Mouse (Mus musculus) kidney, adult 2 months (tissue): Measurements from ENCODE around the gene Rnf41. TPM values are rescaled to one million over a fixed set of nuclear protein-coding genes. Genes with fewer than 3 reads are reported as not detected.

Source experiments
- DNase-seq: peaks from one replicate; pipeline ENCODE4 v3.0.0; 2021
- H3K27ac ChIP-seq: fragments of 200-500 bp; 2 replicates; pipeline ENCODE4 v1.5.1; 2012; ENCODE audit warnings: low read depth, low read length, control low read depth, inconsistent platforms; ENCODE audit not compliant: insufficient read depth
- H3K27me3 ChIP-seq: fragments of 200-500 bp; replicated peaks from 2 replicates; pipeline ENCODE4 v1.6.1; 2012; ENCODE audit warnings: mild to moderate bottlenecking, moderate library complexity, low read length, inconsistent platforms; ENCODE audit not compliant: control insufficient read depth, insufficient read depth
- H3K36me3 ChIP-seq: fragments of 200-500 bp; 2 replicates; pipeline ENCODE4 v1.6.1; 2012; ENCODE audit warnings: mild to moderate bottlenecking, moderate library complexity, low read length, inconsistent platforms; ENCODE audit not compliant: control insufficient read depth, insufficient read depth
- H3K4me1 ChIP-seq: fragments of 200-500 bp; 2 replicates; pipeline ENCODE4 v1.6.1; 2011; ENCODE audit warnings: low read length; ENCODE audit not compliant: control insufficient read depth, insufficient read depth
- H3K4me3 ChIP-seq: fragments of 200-500 bp; 2 replicates; pipeline ENCODE4 v1.5.1; 2011; ENCODE audit warnings: mild to moderate bottlenecking, low read depth, low read length, control low read depth; ENCODE audit not compliant: insufficient read depth
- CTCF ChIP-seq: fragments of 200-500 bp; conservative IDR thresholded peaks from 2 replicates; pipeline ENCODE4 v1.5.1; 2011; ENCODE audit warnings: low read depth, mild to moderate bottlenecking, control low read depth, low read length, moderate library complexity, mixed read lengths; ENCODE audit not compliant: insufficient read depth, insufficient read length
- POLR2A ChIP-seq: fragments of 200-500 bp; IDR thresholded peaks from one replicate; pipeline ENCODE4 v1.6.1; 2011; ENCODE audit warnings: low read depth, low read length, control low read depth
- WGBS: fragments of 180-500 bp; shearing (Covaris S2); methylation state at CpG from one replicate; pipeline ENCODE4 v1.1.7; 2018; 5-methylcytosine and 5-hydroxymethylcytosine counted together
- polyA plus RNA-seq: library from polyadenylated mRNA; depleted of rRNA; stranded (reverse); fragments of >200 nt; gene quantifications from 2 replicates; pipeline ENCODE4 v1.2.3, GENCODE M21; 2012

The Rnf41 gene
- polyA plus RNA-seq, 1 experiment = 19.6 TPM

- Histone ChIP-seq H3K4me3 (peak overlapping the region; percentile 90), H3K36me3 (peaks cover 2% of the 10 kb centered on the region; the same call in 1 of the 2 replicates), H3K27me3 (no peaks in the 10 kb centered on the region), H3K27ac (0 out of 2 replicates have a peak overlapping the region, but pooled peaks have one; percentile 26), H3K4me1 (peaks cover 12% of the 10 kb centered on the region)
- DNase-seq = no peak
- TF ChIP-seq POLR2A = no peak
- TF ChIP-seq CTCF = no peak
- WGBS = under 1% methylated on average over 47 of the region's 47 CpGs
Measured at GRCm38 (mm10) chr10:128377222-128377939, 34.1 kb upstream of the Rnf41 start.

DNA sequence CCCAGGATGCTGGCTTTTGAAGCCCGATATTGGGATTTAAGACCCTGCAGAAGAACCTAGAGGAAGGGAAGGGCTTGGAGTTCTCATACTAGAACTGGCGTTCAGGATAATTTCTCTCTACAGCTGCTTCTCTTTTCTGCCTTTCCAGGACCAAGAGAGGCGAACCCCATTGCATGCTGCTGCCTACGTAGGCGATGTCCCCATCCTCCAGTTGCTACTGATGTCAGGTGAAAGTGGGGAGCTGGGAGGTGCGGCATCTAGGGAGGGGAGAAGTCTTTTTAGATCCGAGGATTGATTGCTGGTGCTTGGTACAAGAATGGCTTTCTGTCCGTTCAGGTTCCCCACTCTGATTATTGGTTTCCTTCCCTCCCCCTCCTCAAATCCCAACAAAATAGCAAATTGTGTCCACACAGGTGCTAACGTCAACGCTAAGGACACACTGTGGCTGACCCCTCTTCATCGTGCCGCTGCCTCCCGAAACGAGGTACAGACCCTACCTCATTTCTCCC is 33.5 kb upstream of the Rnf41 start:
- Histone ChIP-seq H3K36me3 (peaks cover 2% of the 10 kb centered on the region; the same call in 1 of the 2 replicates), H3K27ac (no peak overlapping the region)

GRCm38 (mm10) chr10:128378462-128378861 is 33.0 kb upstream of the Rnf41 start:
- WGBS = 65% methylated on average over 3 of the region's 3 CpGs
- peaks cover 2% of the 10 kb centered on the region; the same call in 1 of the 2 replicates for H3K36me3 ChIP-seq
- no peak for DNase-seq

More for the DNA sequence above, 33.5 kb upstream of the Rnf41 start:
- Histone ChIP-seq H3K4me1 (peaks cover 12% of the 10 kb centered on the region), H3K27me3 (no peaks in the 10 kb centered on the region), H3K4me3 (peak overlapping the region; percentile 90)
- no peak for DNase-seq
- 59% methylated on average over 14 of the region's 14 CpGs for WGBS
- TF ChIP-seq CTCF (no peak), POLR2A (no peak)

DNA sequence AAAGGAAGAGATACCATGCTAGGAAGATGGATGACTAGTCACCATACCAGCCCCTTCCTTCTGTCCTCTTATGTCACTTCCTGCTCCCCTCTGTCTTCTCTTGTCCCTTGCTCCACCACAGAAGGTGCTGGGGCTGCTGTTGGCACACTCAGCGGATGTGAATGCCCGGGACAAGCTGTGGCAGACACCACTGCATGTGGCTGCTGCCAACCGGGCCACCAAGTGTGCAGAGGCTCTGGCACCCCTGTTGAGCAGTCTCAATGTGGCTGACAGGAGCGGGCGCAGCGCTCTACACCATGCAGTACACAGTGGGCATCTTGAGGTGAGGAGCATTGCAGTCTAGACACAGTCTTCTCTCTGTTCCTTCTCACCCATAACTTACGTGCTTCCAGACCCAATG is 32.2 kb upstream of the Rnf41 start:
- no peak for DNase-seq
- no peak overlapping the region for H3K4me3 ChIP-seq
- peaks cover 2% of the 10 kb centered on the region for H3K36me3 ChIP-seq
- H3K27me3 ChIP-seq = no peaks in the 10 kb centered on the region
- no peak for TF ChIP-seq CTCF
- TF ChIP-seq POLR2A = no peak
- peaks cover 12% of the 10 kb centered on the region for H3K4me1 ChIP-seq
- no peak overlapping the region for H3K27ac ChIP-seq
- WGBS = 97% methylated on average over 7 of the region's 7 CpGs

More at GRCm38 (mm10) chr10:128378462-128378861, 33.0 kb upstream of the Rnf41 start:
- Histone ChIP-seq H3K27me3 (no peaks in the 10 kb centered on the region), H3K4me3 (no peak overlapping the region), H3K4me1 (peaks cover 12% of the 10 kb centered on the region), H3K27ac (no peak overlapping the region)
- TF ChIP-seq CTCF (no peak), POLR2A (no peak)

DNA sequence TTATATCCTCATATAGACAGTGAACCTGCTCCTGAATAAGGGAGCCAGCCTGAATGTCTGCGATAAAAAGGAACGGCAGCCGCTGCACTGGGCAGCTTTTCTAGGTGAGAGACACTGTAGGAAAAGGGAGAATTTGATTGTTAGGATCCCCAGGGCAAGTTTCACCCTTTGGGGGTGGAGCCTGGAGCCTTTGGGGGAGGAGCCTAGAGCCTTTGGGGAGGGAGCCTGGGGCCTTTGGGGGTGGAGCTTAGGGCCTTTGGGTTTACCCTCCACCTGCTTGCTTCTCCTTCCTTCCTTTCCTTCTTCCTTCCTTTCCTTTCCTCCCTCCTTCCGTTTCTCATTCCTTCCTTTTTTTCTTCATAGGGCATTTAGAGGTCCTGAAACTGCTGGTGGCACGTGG is 30.9 kb upstream of the Rnf41 start:
- no peaks in the 10 kb centered on the region for H3K27me3 ChIP-seq
- no peak overlapping the region for H3K4me3 ChIP-seq
- peak; percentile 46 for DNase-seq
- peaks cover 2% of the 10 kb centered on the region for H3K36me3 ChIP-seq
- H3K4me1 ChIP-seq = peaks cover 12% of the 10 kb centered on the region
- H3K27ac ChIP-seq = no peak overlapping the region
- TF ChIP-seq POLR2A (no peak), CTCF (no peak)
- WGBS = 78% methylated on average over 5 of the region's 5 CpGs

- no peak overlapping the region for H3K4me3 ChIP-seq
- peaks cover 6% of the 10 kb centered on the region for H3K4me1 ChIP-seq
- no peak for DNase-seq
- no peaks in the 10 kb centered on the region for H3K27me3 ChIP-seq
- no peak overlapping the region for H3K27ac ChIP-seq
- 62% methylated on average over 8 of the region's 8 CpGs for WGBS
- H3K36me3 ChIP-seq = peaks cover 2% of the 10 kb centered on the region
- no peak for TF ChIP-seq CTCF
- TF ChIP-seq POLR2A = no peak
Measured at GRCm38 (mm10) chr10:128382482-128382881, 29.0 kb upstream of the Rnf41 start.

DNA sequence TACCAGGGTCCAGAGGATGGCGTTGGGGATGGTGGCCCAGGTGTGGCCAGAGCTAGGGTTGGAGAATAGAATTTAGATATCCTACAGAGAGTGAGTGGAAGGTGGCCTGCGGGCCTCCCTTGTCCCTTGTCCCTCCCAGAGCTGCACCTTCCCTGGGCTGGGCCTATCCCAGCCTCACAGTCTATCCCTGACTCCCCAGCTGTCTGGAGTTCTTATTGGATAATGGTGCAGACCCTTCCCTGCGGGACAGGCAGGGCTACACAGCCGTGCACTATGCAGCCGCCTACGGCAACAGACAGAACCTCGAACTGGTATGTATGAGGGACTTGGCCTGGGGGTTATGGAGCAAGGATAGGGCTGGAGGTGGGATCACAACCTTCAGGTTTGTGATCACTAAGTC is 25.6 kb upstream of the Rnf41 start:
- Histone ChIP-seq H3K4me1 (no peaks in the 10 kb centered on the region), H3K27ac (no peak overlapping the region), H3K4me3 (no peak overlapping the region), H3K36me3 (peaks cover 3% of the 10 kb centered on the region), H3K27me3 (no peaks in the 10 kb centered on the region)
- 86% methylated on average over 7 of the region's 7 CpGs for WGBS
- no peak for TF ChIP-seq POLR2A
- no peak for TF ChIP-seq CTCF
- no peak for DNase-seq
